Mouse (Mus musculus) limb, embryonic 13.5 days (tissue): Measurements from ENCODE around the gene Phospho1. TPM values are rescaled to one million over a fixed set of nuclear protein-coding genes. Genes with fewer than 3 reads are reported as not detected.

Source experiments
- polyA plus RNA-seq: library from polyadenylated mRNA; unstranded; fragments of >200 nt; fragmentation: Nextera tagmentation; extraction: Ambion mirVana; gene quantifications from 2 replicates; pipeline ENCODE4 v1.2.1, GENCODE M21; 2015

The Phospho1 gene
- polyA plus RNA-seq, 1 experiment from 2014 or later = 0.89 TPM

Other genes starting within 250 kb of the Phospho1 start
- gene Ngfr, start 236.8 kb upstream of the Phospho1 start, polyA plus RNA-seq = 29.4 and 34.5 TPM in 2 replicates
- 217 and 221 TPM in 2 replicates for gene Phb, start 157.5 kb upstream of the Phospho1 start, polyA plus RNA-seq
- 26.8 and 26.9 TPM in 2 replicates for gene Zfp652, start 111.8 kb upstream of the Phospho1 start, polyA plus RNA-seq
- gene B130006D01Rik, start 100.9 kb upstream of the Phospho1 start, polyA plus RNA-seq = 2.0 TPM in 2 replicates
- gene Gngt2, start 12.7 kb downstream of the Phospho1 start, polyA plus RNA-seq = 11.2 and 12.0 TPM in 2 replicates
- gene Abi3, start 18.0 kb downstream of the Phospho1 start, polyA plus RNA-seq = 5.4 and 5.5 TPM in 2 replicates
- gene B4galnt2, start 90.4 kb downstream of the Phospho1 start, polyA plus RNA-seq = 0.19 TPM in 1 of 2 replicates, not detected in the other
- 83.4 and 85.7 TPM in 2 replicates for gene Igf2bp1, start 181.4 kb downstream of the Phospho1 start, polyA plus RNA-seq
- not detected in 2 replicates for gene Gip, start 200.0 kb downstream of the Phospho1 start, polyA plus RNA-seq
- 95.0 and 98.4 TPM in 2 replicates for gene Snf8, start 210.4 kb downstream of the Phospho1 start, polyA plus RNA-seq
- 39.2 and 41.4 TPM in 2 replicates for gene Ube2z, start 240.9 kb downstream of the Phospho1 start, polyA plus RNA-seq